Mouse (Mus musculus): ENCODE results near the gene Fbxw2. TPM values are rescaled to one million over a fixed set of nuclear protein-coding genes. Genes with fewer than 3 reads are reported as not detected.

Gene Fbxw2
- polyA plus RNA-seq (2015; fragmentation: Nextera tagmentation; extraction: Ambion mirVana), result 61.0 and 65.8 TPM in 2 replicates

- WGBS, result under 1% methylated on average over 56 of the region's 57 CpGs
- TF ChIP-seq CTCF (IDR thresholded peaks at IDR 0.05; ENCODE audit: low read depth), result no peak
Observed at GRCm38 (mm10) chr2:34825827-34826459, at the start of gene Fbxw2. TSS of gene Fbxw2 (minus strand) at chr2:34826311.

GRCm38 (mm10) chr2:34874816-34875345 lies 48.8 kb upstream of the Fbxw2 start, which contains the start of gene Psmd5:
TSS of gene Psmd5 (minus strand) at chr2:34874968.
- no peak; the same call in 1 of the 2 replicates for ATAC-seq (replicated peaks; ENCODE audit: low FRiP score, low read depth)
- WGBS, result 11% methylated on average over 8 of the region's 8 CpGs
- H3K27ac ChIP-seq, result peak within 1 kb of the TSS; percentile 89

More at GRCm38 (mm10) chr2:34825827-34826459, at the start of gene Fbxw2:
- Histone ChIP-seq H3K4me1 (replicated peaks; ENCODE audit: insufficient read depth, low read length) (0 out of 2 replicates have a peak, but pooled peaks cover 8% of the 10 kb centered on the region), H3K4me2 (ENCODE audit: low read length) (peak within 1 kb of the TSS; percentile 81), H3K27ac (peak within 1 kb of the TSS; percentile 95), H3K9me3 (replicated peaks; ENCODE audit: low read length) (no peaks in the 10 kb centered on the region), H3K36me3 (ENCODE audit: insufficient read depth, low read length) (peaks cover 12% of the 10 kb centered on the region; the same call in 1 of the 2 replicates), H3K27me3 (ENCODE audit: insufficient read depth, low read length) (no peaks in the 10 kb centered on the region), H3K4me3 (replicated peaks; ENCODE audit: low read depth, low read length) (peak within 1 kb of the TSS; percentile 97), H3K9ac (ENCODE audit: low read depth, low read length) (peak within 1 kb of the TSS; percentile 96)
- DNase-seq (ENCODE audit: low spot score) (peak; percentile 94), ATAC-seq (replicated peaks; ENCODE audit: low FRiP score, low read depth) (peak; percentile 98)

GRCm38 (mm10) chr2:34874271-34874670 lies 48.2 kb upstream of the Fbxw2 start, which contains the start of gene Cutal:
TSS of gene Cutal (plus strand) at chr2:34874396.
- peaks cover 3% of the 10 kb centered on the region; the same call in 1 of the 2 replicates for H3K4me1 ChIP-seq (replicated peaks; ENCODE audit: insufficient read depth, low read length)
- ATAC-seq (replicated peaks; ENCODE audit: low FRiP score, low read depth) (peak; percentile 42; the same call in 1 of the 2 replicates), DNase-seq (ENCODE audit: low spot score) (peak; percentile 46)
- no peaks in the 10 kb centered on the region for H3K36me3 ChIP-seq (ENCODE audit: insufficient read depth, low read length)
- H3K27me3 ChIP-seq (ENCODE audit: insufficient read depth, low read length), result no peaks in the 10 kb centered on the region
- peak within 1 kb of the TSS; percentile 66 for H3K4me2 ChIP-seq (ENCODE audit: low read length)
- no peak for TF ChIP-seq CTCF (IDR thresholded peaks at IDR 0.05; ENCODE audit: low read depth)
- peak within 1 kb of the TSS; percentile 60 for H3K9ac ChIP-seq (ENCODE audit: low read depth, low read length)
- no peaks in the 10 kb centered on the region for H3K9me3 ChIP-seq (replicated peaks; ENCODE audit: low read length)
- peak within 1 kb of the TSS; percentile 39 for H3K4me3 ChIP-seq (replicated peaks; ENCODE audit: low read depth, low read length)
- WGBS, result 6% methylated on average over 14 of the region's 14 CpGs
- peak within 1 kb of the TSS; percentile 89 for H3K27ac ChIP-seq

More at GRCm38 (mm10) chr2:34874816-34875345, 48.8 kb upstream of the Fbxw2 start, which contains the start of gene Psmd5:
- Histone ChIP-seq H3K36me3 (ENCODE audit: insufficient read depth, low read length) (no peaks in the 10 kb centered on the region), H3K4me3 (replicated peaks; ENCODE audit: low read depth, low read length) (peak within 1 kb of the TSS; percentile 39), H3K4me1 (replicated peaks; ENCODE audit: insufficient read depth, low read length) (no peaks in the 10 kb centered on the region), H3K4me2 (ENCODE audit: low read length) (peak within 1 kb of the TSS; percentile 66), H3K9ac (ENCODE audit: low read depth, low read length) (peak within 1 kb of the TSS; percentile 60), H3K9me3 (replicated peaks; ENCODE audit: low read length) (no peaks in the 10 kb centered on the region), H3K27me3 (ENCODE audit: insufficient read depth, low read length) (no peaks in the 10 kb centered on the region)
- no peak; the same call in 1 of the 2 replicates for TF ChIP-seq CTCF (IDR thresholded peaks at IDR 0.05; ENCODE audit: low read depth)
- DNase-seq (ENCODE audit: low spot score), result no peak

- DNase-seq (ENCODE audit: low spot score) (peak; percentile 99), ATAC-seq (replicated peaks; ENCODE audit: low FRiP score, low read depth) (peak; percentile 96)
- Histone ChIP-seq H3K4me3 (replicated peaks; ENCODE audit: low read depth, low read length) (peak overlapping the region; percentile 95), H3K36me3 (ENCODE audit: insufficient read depth, low read length) (no peaks in the 10 kb centered on the region), H3K27me3 (ENCODE audit: insufficient read depth, low read length) (no peaks in the 10 kb centered on the region), H3K9me3 (replicated peaks; ENCODE audit: low read length) (no peaks in the 10 kb centered on the region), H3K9ac (ENCODE audit: low read depth, low read length) (peak overlapping the region; percentile 90), H3K4me2 (ENCODE audit: low read length) (peak overlapping the region; percentile 74), H3K27ac (peak overlapping the region; percentile 94), H3K4me1 (replicated peaks; ENCODE audit: insufficient read depth, low read length) (peaks cover 6% of the 10 kb centered on the region; the same call in 1 of the 2 replicates)
- TF ChIP-seq CTCF (IDR thresholded peaks at IDR 0.05; ENCODE audit: low read depth), result no peak
- WGBS, result under 1% methylated on average over 67 of the region's 67 CpGs
Observed at GRCm38 (mm10) chr2:34870520-34871474, 44.7 kb upstream of the Fbxw2 start.

DNA sequence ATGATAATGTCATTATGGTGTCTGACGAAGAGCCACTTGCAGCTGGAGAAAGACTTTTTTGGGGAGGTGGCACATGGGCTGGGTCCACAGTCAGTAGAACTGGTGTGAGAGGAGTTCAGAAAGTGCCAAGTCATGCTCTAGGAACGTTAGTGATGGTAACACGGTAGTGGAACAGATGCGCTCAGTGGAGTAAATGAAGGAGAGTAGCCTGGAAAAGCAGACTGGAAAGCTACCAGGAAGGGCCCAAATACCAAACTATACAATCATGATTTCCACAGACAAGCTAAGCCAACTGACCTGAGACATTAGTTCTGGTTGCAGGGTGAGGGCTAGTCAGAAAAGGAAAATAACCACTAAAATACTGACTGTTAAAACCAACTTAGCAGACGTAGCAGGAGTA lies 43.6 kb upstream of the Fbxw2 start:
- no peaks in the 10 kb centered on the region for H3K9me3 ChIP-seq (replicated peaks; ENCODE audit: low read length)
- H3K4me1 ChIP-seq (replicated peaks; ENCODE audit: insufficient read depth, low read length), result peaks cover 6% of the 10 kb centered on the region; the same call in 1 of the 2 replicates
- H3K4me2 ChIP-seq (ENCODE audit: low read length), result peak overlapping the region; percentile 74
- no peak for ATAC-seq (replicated peaks; ENCODE audit: low FRiP score, low read depth)
- no peak overlapping the region for H3K27ac ChIP-seq
- WGBS, result 26% methylated on average over 5 of the region's 5 CpGs
- peaks cover 7% of the 10 kb centered on the region; the same call in 1 of the 2 replicates for H3K36me3 ChIP-seq (ENCODE audit: insufficient read depth, low read length)
- H3K9ac ChIP-seq (ENCODE audit: low read depth, low read length), result 0 out of 2 replicates have a peak overlapping the region, but pooled peaks have one; percentile 28
- peak overlapping the region; percentile 95 for H3K4me3 ChIP-seq (replicated peaks; ENCODE audit: low read depth, low read length)
- no peak for TF ChIP-seq CTCF (IDR thresholded peaks at IDR 0.05; ENCODE audit: low read depth)
- H3K27me3 ChIP-seq (ENCODE audit: insufficient read depth, low read length), result no peaks in the 10 kb centered on the region
- peak; percentile 38 for DNase-seq (ENCODE audit: low spot score)
